Mouse (Mus musculus): ENCODE measurements around the gene Actr3b.

DNA sequence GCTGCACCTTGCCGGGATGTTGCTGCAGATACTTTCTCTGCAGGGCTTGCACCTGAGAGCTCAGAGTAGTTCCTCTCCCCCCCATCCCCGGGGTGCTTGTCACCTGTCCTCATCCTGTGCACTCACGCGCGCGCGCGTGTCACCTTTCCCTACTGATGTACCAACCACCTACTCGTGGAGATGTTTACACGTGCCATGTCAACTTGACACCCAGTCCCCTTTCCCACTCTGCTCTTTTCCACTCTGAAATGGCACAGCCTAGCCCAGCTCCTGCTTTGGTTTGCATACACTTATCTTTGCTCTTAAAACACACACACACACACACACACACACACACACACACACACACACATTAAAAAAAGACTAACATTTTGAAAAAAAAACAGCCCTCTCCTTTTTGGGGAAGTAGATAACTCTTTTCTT, 624 bp downstream of the Actr3b start:
- no peak for TF ChIP-seq CTCF (IDR thresholded peaks at IDR 0.05; ENCODE audit: low read depth, low read length)
- TF ChIP-seq TAL1 (conservative IDR thresholded peaks at IDR 0.05; ENCODE audit: low read depth, low read length) = no peak
